ENCODE assay signal across 8 mouse cellular contexts in genomic region chr17:36947051-36947819, GRCm38 (mm10). TPM values are rescaled to one million over a fixed set of nuclear protein-coding genes. Genes with fewer than 3 reads are reported as not detected.
DNase-seq lines count a peak whose midpoint lies in the region; ATAC-seq and TF ChIP-seq lines count a peak whose summit lies in the region.

No protein-coding gene starts in this region.

- peak; percentile 75 for DNase-seq in adrenal gland, postnatal 14 days
- peak; percentile 79 for DNase-seq in heart, embryonic 10.5 days (ENCODE audit: low spot score)
- DNase-seq in kidney, adult 9 months = peak; percentile 33
- DNase-seq in yolk sac, embryonic 10.5 days (ENCODE audit: low spot score) = peak; percentile 39

- peak overlapping the region; percentile 80 for H3K4me3 ChIP-seq in E14TG2a.4 (replicated peaks; ENCODE audit: low read length)
- H3K4me3 ChIP-seq in embryonic facial prominence, embryonic 12.5 days = peak overlapping the region; percentile 44
- peak overlapping the region; percentile 67 for H3K4me3 ChIP-seq in heart, embryonic 10.5 days
- H3K4me3 ChIP-seq in liver, embryonic 12.5 days = peak overlapping the region; percentile 45
- peak overlapping the region; percentile 51 for H3K4me3 ChIP-seq in neural tube, embryonic 13.5 days

- no peak for TF ChIP-seq CTCF in E14TG2a.4 (conservative IDR thresholded peaks at IDR 0.05; ENCODE audit: low read length)

- peak overlapping the region; percentile 56 for H3K9ac ChIP-seq in embryonic facial prominence, embryonic 12.5 days
- H3K9ac ChIP-seq in liver, embryonic 12.5 days = peak overlapping the region; percentile 47
- H3K9ac ChIP-seq in neural tube, embryonic 13.5 days = peak overlapping the region; percentile 80

- peaks cover 81% of the 10 kb centered on the region for H3K4me1 ChIP-seq in E14TG2a.4 (replicated peaks; ENCODE audit: low read depth, low read length)
- H3K4me1 ChIP-seq in embryonic facial prominence, embryonic 12.5 days = peaks cover 15% of the 10 kb centered on the region; the same call in 1 of the 2 replicates
- H3K4me1 ChIP-seq in heart, embryonic 10.5 days = peaks cover 30% of the 10 kb centered on the region
- H3K4me1 ChIP-seq in liver, embryonic 12.5 days = peaks cover 24% of the 10 kb centered on the region
- peaks cover 54% of the 10 kb centered on the region for H3K4me1 ChIP-seq in neural tube, embryonic 13.5 days (replicated peaks)

- H3K4me2 ChIP-seq in embryonic facial prominence, embryonic 12.5 days (replicated peaks) = peak overlapping the region; percentile 81
- H3K4me2 ChIP-seq in liver, embryonic 12.5 days = peak overlapping the region; percentile 73
- H3K4me2 ChIP-seq in neural tube, embryonic 13.5 days = peak overlapping the region; percentile 87

- peaks cover 44% of the 10 kb centered on the region for H3K27me3 ChIP-seq in E14TG2a.4 (ENCODE audit: insufficient read depth, low read length)
- peaks cover 58% of the 10 kb centered on the region for H3K27me3 ChIP-seq in embryonic facial prominence, embryonic 12.5 days
- H3K27me3 ChIP-seq in heart, embryonic 10.5 days (ENCODE audit: insufficient read depth, poor library complexity, severe bottlenecking) = peaks cover 60% of the 10 kb centered on the region
- peaks cover 68% of the 10 kb centered on the region for H3K27me3 ChIP-seq in liver, embryonic 12.5 days (replicated peaks)
- peaks cover 41% of the 10 kb centered on the region for H3K27me3 ChIP-seq in neural tube, embryonic 13.5 days

- under 1% methylated on average over 62 of the region's 62 CpGs for whole genome bisulfite sequencing in embryonic facial prominence, embryonic 12.5 days
- 1% methylated on average over 62 of the region's 62 CpGs for WGBS in heart, embryonic 10.5 days
- WGBS in liver, embryonic 12.5 days (ENCODE audit: insufficient replicate concordance) = 3% methylated on average over 62 of the region's 62 CpGs
- WGBS in neural tube, embryonic 13.5 days = under 1% methylated on average over 62 of the region's 62 CpGs

- peaks cover 27% of the 10 kb centered on the region for H3K36me3 ChIP-seq in E14TG2a.4 (ENCODE audit: insufficient read depth, low read length)
- H3K36me3 ChIP-seq in embryonic facial prominence, embryonic 12.5 days = peaks cover 10% of the 10 kb centered on the region
- H3K36me3 ChIP-seq in heart, embryonic 10.5 days = peaks cover 14% of the 10 kb centered on the region
- H3K36me3 ChIP-seq in liver, embryonic 12.5 days = peaks cover 16% of the 10 kb centered on the region
- peaks cover 13% of the 10 kb centered on the region for H3K36me3 ChIP-seq in neural tube, embryonic 13.5 days

- H3K9me3 ChIP-seq in E14TG2a.4 (ENCODE audit: low read length) = no peaks in the 10 kb centered on the region
- H3K9me3 ChIP-seq in embryonic facial prominence, embryonic 12.5 days = no peaks in the 10 kb centered on the region
- H3K9me3 ChIP-seq in heart, embryonic 10.5 days = no peaks in the 10 kb centered on the region
- no peaks in the 10 kb centered on the region for H3K9me3 ChIP-seq in liver, embryonic 12.5 days (replicated peaks)
- no peaks in the 10 kb centered on the region for H3K9me3 ChIP-seq in neural tube, embryonic 13.5 days

- ATAC-seq in embryonic facial prominence, embryonic 12.5 days (ENCODE audit: insufficient number of reproducible peaks, insufficient read depth, low FRiP score, low TSS enrichment) = peak; percentile 35; the same call in 1 of the 2 replicates
- no peak for ATAC-seq in liver, embryonic 12.5 days
- ATAC-seq in neural tube, embryonic 13.5 days (ENCODE audit: low read depth) = peak; percentile 71

- H3K27ac ChIP-seq in embryonic facial prominence, embryonic 12.5 days = no peak overlapping the region
- H3K27ac ChIP-seq in heart, embryonic 10.5 days = peak overlapping the region; percentile 81
- H3K27ac ChIP-seq in liver, embryonic 12.5 days = no peak overlapping the region
- H3K27ac ChIP-seq in neural tube, embryonic 13.5 days (replicated peaks) = peak overlapping the region; percentile 76

RNA-seq across cellular contexts. Expression of gene Ppp1r11, which starts 4.3 kb away (rescaled TPM):
- total RNA-seq in adrenal gland, postnatal 14 days (2021) = 77.1 and 81.0 TPM in 2 replicates
- polyA plus RNA-seq in embryonic facial prominence, embryonic 12.5 days (2016; fragmentation: Nextera tagmentation; extraction: Ambion mirVana) = 111 and 122 TPM in 2 replicates
- polyA plus RNA-seq in heart, embryonic 10.5 days (2016; fragmentation: Nextera tagmentation; extraction: Ambion mirVana) = 98.8 and 121 TPM in 2 replicates
- polyA plus RNA-seq in liver, embryonic 12.5 days (2016; fragmentation: Nextera tagmentation; extraction: Ambion mirVana) = 44.5 and 47.3 TPM in 2 replicates
- 181 and 191 TPM in 2 replicates for polyA plus RNA-seq in neural tube, embryonic 13.5 days (2015; fragmentation: Nextera tagmentation; extraction: Ambion mirVana)

RNA-seq across cellular contexts. Expression of gene Rnf39, which starts 4.5 kb away (rescaled TPM):
- 0.45 and 1.1 TPM in 2 replicates for total RNA-seq in adrenal gland, postnatal 14 days (2021)
- polyA plus RNA-seq in embryonic facial prominence, embryonic 12.5 days (2016; fragmentation: Nextera tagmentation; extraction: Ambion mirVana) = 0.23 and 0.41 TPM in 2 replicates
- polyA plus RNA-seq in heart, embryonic 10.5 days (2016; fragmentation: Nextera tagmentation; extraction: Ambion mirVana) = not detected in 2 replicates
- not detected in 2 replicates for polyA plus RNA-seq in liver, embryonic 12.5 days (2016; fragmentation: Nextera tagmentation; extraction: Ambion mirVana)
- 1.1 and 1.3 TPM in 2 replicates for polyA plus RNA-seq in neural tube, embryonic 13.5 days (2015; fragmentation: Nextera tagmentation; extraction: Ambion mirVana)

RNA-seq across cellular contexts. Expression of gene Znrd1, which starts 11.1 kb away (rescaled TPM):
- total RNA-seq in adrenal gland, postnatal 14 days (2021) = 36.5 and 39.8 TPM in 2 replicates
- polyA plus RNA-seq in embryonic facial prominence, embryonic 12.5 days (2016; fragmentation: Nextera tagmentation; extraction: Ambion mirVana) = 98.7 and 112 TPM in 2 replicates
- 45.2 and 55.4 TPM in 2 replicates for polyA plus RNA-seq in heart, embryonic 10.5 days (2016; fragmentation: Nextera tagmentation; extraction: Ambion mirVana)
- 32.7 and 33.5 TPM in 2 replicates for polyA plus RNA-seq in liver, embryonic 12.5 days (2016; fragmentation: Nextera tagmentation; extraction: Ambion mirVana)
- 71.7 and 72.7 TPM in 2 replicates for polyA plus RNA-seq in neural tube, embryonic 13.5 days (2015; fragmentation: Nextera tagmentation; extraction: Ambion mirVana)

RNA-seq across cellular contexts. Expression of gene Znrd1as, which starts 11.2 kb away (rescaled TPM):
- 10.6 and 10.9 TPM in 2 replicates for total RNA-seq in adrenal gland, postnatal 14 days (2021)
- polyA plus RNA-seq in embryonic facial prominence, embryonic 12.5 days (2016; fragmentation: Nextera tagmentation; extraction: Ambion mirVana) = 4.8 and 6.5 TPM in 2 replicates
- 7.7 and 10.3 TPM in 2 replicates for polyA plus RNA-seq in heart, embryonic 10.5 days (2016; fragmentation: Nextera tagmentation; extraction: Ambion mirVana)
- 3.9 and 5.2 TPM in 2 replicates for polyA plus RNA-seq in liver, embryonic 12.5 days (2016; fragmentation: Nextera tagmentation; extraction: Ambion mirVana)
- polyA plus RNA-seq in neural tube, embryonic 13.5 days (2015; fragmentation: Nextera tagmentation; extraction: Ambion mirVana) = 5.8 and 6.4 TPM in 2 replicates

RNA-seq across cellular contexts. Expression of gene 2410137M14Rik, which starts 33.8 kb away (rescaled TPM):
- not detected in 2 replicates for total RNA-seq in adrenal gland, postnatal 14 days (2021)
- polyA plus RNA-seq in embryonic facial prominence, embryonic 12.5 days (2016; fragmentation: Nextera tagmentation; extraction: Ambion mirVana) = not detected in 2 replicates
- 0.19 and 0.32 TPM in 2 replicates for polyA plus RNA-seq in heart, embryonic 10.5 days (2016; fragmentation: Nextera tagmentation; extraction: Ambion mirVana)
- not detected in 2 replicates for polyA plus RNA-seq in liver, embryonic 12.5 days (2016; fragmentation: Nextera tagmentation; extraction: Ambion mirVana)
- 0.31 TPM in 1 of 2 replicates, not detected in the other for polyA plus RNA-seq in neural tube, embryonic 13.5 days (2015; fragmentation: Nextera tagmentation; extraction: Ambion mirVana)

Comparison
In these comparisons a context has a peak if more than half of its experiments do, and no peak if none do; other contexts are left out.
1. H3K27ac ChIP-seq: peak in heart, embryonic 10.5 days (single experiment) and neural tube, embryonic 13.5 days (single experiment); none in embryonic facial prominence, embryonic 12.5 days (single experiment) and liver, embryonic 12.5 days (single experiment).
2. Peak in every context shown above with its lines, with median percentiles within 50 percentile points of each other: H3K4me3 ChIP-seq, DNase-seq, H3K4me2 ChIP-seq and H3K9ac ChIP-seq.